Mouse (Mus musculus) mouse trophoblast stem cell (cell line): Measurements from ENCODE around the gene Acta2.

ENCODE experiments used
- in situ Hi-C, 2 experiments: fragments of 300-500 bp; cut with MseI, MboI; formaldehyde crosslinking; loops; 2 replicates in 1 of 2; 3 replicates in 1 of 2; pipeline ENCODE4 v1.15.1; 2025

Gene Acta2

GRCm38 (mm10) chr19:34254880-34255681, at the start of gene Acta2:
Gene Acta2 (minus strand): TSS chr19:34255590.
- in situ Hi-C loops, result no loop called here

GRCm38 (mm10) chr19:34304917-34305316, 49.5 kb upstream of the Acta2 start:
- in situ Hi-C loops, result no loop called here

- in situ Hi-C loops, result no loop called here
Measured at GRCm38 (mm10) chr19:34300430-34300829, 45.0 kb upstream of the Acta2 start.

- in situ Hi-C loops, result no loop called here
Measured at GRCm38 (mm10) chr19:34299229-34299628, 43.8 kb upstream of the Acta2 start.

- in situ Hi-C loops, result no loop called here
Measured at GRCm38 (mm10) chr19:34298531-34298930, 43.1 kb upstream of the Acta2 start.

GRCm38 (mm10) chr19:34295442-34295841, 40.1 kb upstream of the Acta2 start:
- in situ Hi-C loops, result no loop called here

GRCm38 (mm10) chr19:34293376-34293947, 38.1 kb upstream of the Acta2 start:
- in situ Hi-C loops, result no loop called here

GRCm38 (mm10) chr19:34292701-34293100, 37.3 kb upstream of the Acta2 start:
- in situ Hi-C loops, result no loop called here

- in situ Hi-C loops, result no loop called here
Measured at GRCm38 (mm10) chr19:34291956-34292355, 36.6 kb upstream of the Acta2 start.

GRCm38 (mm10) chr19:34291379-34291778, 36.0 kb upstream of the Acta2 start:
- in situ Hi-C loops, result no loop called here

GRCm38 (mm10) chr19:34290872-34291341, 35.5 kb upstream of the Acta2 start:
- in situ Hi-C loops, result no loop called here

- in situ Hi-C loops, result no loop called here
Measured at GRCm38 (mm10) chr19:34289948-34290789, 34.8 kb upstream of the Acta2 start, which contains the start of gene Fas. Gene Fas (plus strand): TSS chr19:34290666.

- in situ Hi-C loops, result no loop called here
Measured at GRCm38 (mm10) chr19:34288696-34289095, 33.3 kb upstream of the Acta2 start.

GRCm38 (mm10) chr19:34287656-34288415, 32.4 kb upstream of the Acta2 start:
- in situ Hi-C loops, result no loop called here

- in situ Hi-C loops, result no loop called here
Measured at GRCm38 (mm10) chr19:34287221-34287620, 31.8 kb upstream of the Acta2 start.

GRCm38 (mm10) chr19:34284826-34285225, 29.4 kb upstream of the Acta2 start:
- in situ Hi-C loops, result no loop called here

- in situ Hi-C loops, result no loop called here
Measured at GRCm38 (mm10) chr19:34284383-34284782, 29.0 kb upstream of the Acta2 start.

- in situ Hi-C loops, result no loop called here
Measured at GRCm38 (mm10) chr19:34283614-34284013, 28.2 kb upstream of the Acta2 start.

- in situ Hi-C loops, result no loop called here
Measured at GRCm38 (mm10) chr19:34278078-34278477, 22.7 kb upstream of the Acta2 start.

GRCm38 (mm10) chr19:34273073-34273472, 17.7 kb upstream of the Acta2 start:
- in situ Hi-C loops, result no loop called here

- in situ Hi-C loops, result no loop called here
Measured at GRCm38 (mm10) chr19:34270824-34271464, 15.6 kb upstream of the Acta2 start.
